Mouse (Mus musculus) liver, embryonic 16.5 days (tissue): ENCODE measurements at regions not wholly inside any gene's neighbourhood (a gene's known extent, or its start where the extent isn't known, plus 50 kb on each side); places are given as distances from the start of the nearest gene placed in this dataset.

ENCODE experiments used
- ATAC-seq: fragments of 200-750 bp; cut with Nextera tagmentation; 2 replicates; pipeline ENCODE4 v1.8.0; 2017; ENCODE audit warnings: low read depth, mild to moderate bottlenecking, moderate number of reproducible peaks, moderate library complexity
- H3K27ac ChIP-seq: fragments of 300-500 bp; sonication (generic); 2 replicates; pipeline ENCODE4 v1.5.1; 2014; ENCODE audit warnings: mild to moderate bottlenecking, low read length
- H3K27me3 ChIP-seq: fragments of 300-500 bp; sonication (generic); 2 replicates; pipeline ENCODE4 v1.6.1; 2014; ENCODE audit warnings: low read depth, low read length, mixed read lengths; ENCODE audit not compliant: control insufficient read depth, insufficient read depth
- H3K36me3 ChIP-seq: fragments of 300-500 bp; sonication (generic); 2 replicates; pipeline ENCODE4 v1.6.1; 2014; ENCODE audit warnings: mild to moderate bottlenecking; ENCODE audit not compliant: control insufficient read depth, insufficient read depth
- H3K4me1 ChIP-seq: fragments of 300-500 bp; sonication (generic); 2 replicates; pipeline ENCODE4 v1.6.1; 2014; ENCODE audit warnings: low read depth, low read length, mixed read lengths; ENCODE audit not compliant: control insufficient read depth
- H3K4me2 ChIP-seq: fragments of 300-500 bp; sonication (generic); 2 replicates; pipeline ENCODE4 v1.6.1; 2014; ENCODE audit warnings: low read depth, low read length, mixed read lengths
- H3K4me3 ChIP-seq: fragments of 300-500 bp; sonication (generic); 2 replicates; pipeline ENCODE4 v1.5.1; 2014; ENCODE audit warnings: low read depth, mild to moderate bottlenecking, low read length
- H3K9ac ChIP-seq: fragments of 300-500 bp; sonication (generic); 2 replicates; pipeline ENCODE4 v1.6.1; 2014; ENCODE audit warnings: low read depth, low read length
- H3K9me3 ChIP-seq: fragments of 300-500 bp; sonication (generic); replicated peaks from 2 replicates; pipeline ENCODE4 v1.6.1; 2016; ENCODE audit warnings: low read length; ENCODE audit not compliant: control insufficient read depth
- WGBS: fragments of 180-500 bp; shearing (Covaris S2); extraction: QIAGEN DNeasy Blood & Tissue Kit; methylation state at CpG from one replicate; pipeline ENCODE4 v1.1.7; 2014; ENCODE audit not compliant: insufficient replicate concordance; 5-methylcytosine and 5-hydroxymethylcytosine counted together

DNA sequence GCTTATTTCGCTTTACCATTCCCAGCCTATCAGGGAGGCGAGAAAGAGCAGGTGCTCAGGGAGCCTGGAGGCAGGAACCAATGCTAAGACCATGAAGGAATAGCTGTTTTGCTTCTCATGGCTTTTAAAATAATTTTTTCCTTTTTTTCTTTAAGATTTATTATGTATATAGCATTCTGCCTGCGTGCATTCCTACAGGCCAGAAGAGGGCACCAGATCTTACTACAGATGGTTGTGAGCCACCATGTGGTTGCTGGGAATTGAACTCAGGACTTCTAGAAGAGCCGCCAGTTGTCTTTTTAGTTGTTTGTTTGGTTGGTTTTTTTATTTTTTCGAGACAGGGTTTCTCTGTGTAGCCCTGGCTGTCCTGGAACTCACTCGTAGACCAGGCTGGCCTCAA is 113.6 kb upstream of the Armc2 start:
- no peak for ATAC-seq
- no peak overlapping the region for H3K27ac ChIP-seq
- H3K36me3 ChIP-seq, result no peaks in the 10 kb centered on the region
- no peaks in the 10 kb centered on the region for H3K27me3 ChIP-seq
- no peaks in the 10 kb centered on the region for H3K9me3 ChIP-seq
- no peak overlapping the region for H3K4me3 ChIP-seq
- 74% methylated on average over 6 of the region's 6 CpGs for WGBS
- no peak overlapping the region for H3K4me2 ChIP-seq
- no peaks in the 10 kb centered on the region for H3K4me1 ChIP-seq
- no peak overlapping the region for H3K9ac ChIP-seq

DNA sequence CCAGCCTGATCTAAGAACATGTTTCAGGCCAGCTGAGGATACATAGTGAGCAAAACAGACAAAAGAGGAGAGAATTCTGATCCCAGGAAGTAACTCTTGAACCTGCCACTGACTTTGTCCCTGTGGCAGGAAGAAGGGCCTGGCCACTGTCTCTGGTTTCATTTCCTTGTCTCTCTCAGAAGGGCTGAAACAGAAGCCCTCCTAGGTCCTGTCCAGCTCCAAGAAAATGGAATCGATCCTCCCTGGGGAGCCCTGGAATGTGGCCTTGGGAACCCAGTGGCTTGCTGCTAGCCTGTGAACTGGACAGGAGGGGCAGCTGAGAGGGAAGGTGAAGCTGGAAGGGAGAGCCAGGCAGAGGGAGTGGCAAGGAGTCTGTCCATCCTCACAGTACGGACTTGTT is 113.1 kb upstream of the Armc2 start:
- H3K27ac ChIP-seq, result no peak overlapping the region
- H3K27me3 ChIP-seq, result no peaks in the 10 kb centered on the region
- 66% methylated on average over 2 of the region's 2 CpGs for WGBS
- H3K9me3 ChIP-seq, result no peaks in the 10 kb centered on the region
- H3K9ac ChIP-seq, result no peak overlapping the region
- H3K4me1 ChIP-seq, result no peaks in the 10 kb centered on the region
- no peak for ATAC-seq
- no peak overlapping the region for H3K4me2 ChIP-seq
- H3K4me3 ChIP-seq, result no peak overlapping the region
- H3K36me3 ChIP-seq, result no peaks in the 10 kb centered on the region

DNA sequence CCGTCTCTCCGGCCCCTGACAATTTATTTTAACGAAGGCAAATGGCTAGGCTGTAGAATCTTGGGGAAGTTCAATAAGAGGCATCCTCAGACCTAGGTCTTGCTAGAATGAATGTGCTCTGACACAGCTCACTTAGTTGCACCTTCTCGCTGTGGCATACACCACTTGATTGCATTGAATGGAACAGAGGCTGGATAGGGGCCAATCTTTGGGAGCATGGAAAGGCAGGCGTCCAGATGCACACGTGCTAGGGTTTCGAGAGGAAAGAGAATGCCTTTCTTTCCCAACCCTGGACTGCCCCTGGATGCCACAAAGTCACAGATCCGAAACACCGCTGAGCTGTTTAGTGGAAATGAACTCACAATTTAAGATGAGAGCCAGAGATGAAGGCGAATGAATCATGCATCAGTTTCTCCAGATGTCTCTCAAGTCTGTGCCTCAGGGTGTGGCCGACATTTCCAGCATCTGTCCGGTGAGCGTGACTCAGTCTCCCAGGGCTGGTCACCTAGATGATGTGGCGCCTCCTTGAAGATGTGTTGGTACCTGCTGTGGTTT is 109.7 kb upstream of the Armc2 start:
- Histone ChIP-seq H3K9me3 (no peaks in the 10 kb centered on the region), H3K4me1 (no peaks in the 10 kb centered on the region), H3K4me2 (no peak overlapping the region), H3K27ac (no peak overlapping the region), H3K36me3 (no peaks in the 10 kb centered on the region), H3K9ac (no peak overlapping the region), H3K27me3 (no peaks in the 10 kb centered on the region), H3K4me3 (no peak overlapping the region)
- WGBS, result 79% methylated on average over 14 of the region's 14 CpGs
- ATAC-seq, result no peak

DNA sequence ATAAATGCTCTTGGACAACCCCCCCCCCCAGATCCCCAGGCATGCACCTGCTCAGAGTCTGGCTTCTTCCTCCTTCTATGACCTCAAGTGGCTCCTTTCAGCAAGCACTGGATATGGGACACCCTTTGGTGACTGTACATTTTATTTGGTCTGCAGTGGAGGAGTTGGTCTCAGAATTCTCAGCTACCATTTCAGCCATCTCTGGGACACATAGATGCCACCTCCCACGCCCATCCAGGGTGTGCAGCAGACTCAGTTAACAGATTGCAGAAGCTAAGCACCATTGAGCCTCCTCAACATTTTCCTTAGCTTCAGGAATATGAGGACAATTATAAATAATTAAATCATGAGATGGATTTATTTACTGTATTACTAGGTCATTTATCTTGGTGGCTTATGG is 108.6 kb upstream of the Armc2 start:
- Histone ChIP-seq H3K4me2 (no peak overlapping the region), H3K4me3 (no peak overlapping the region), H3K27ac (no peak overlapping the region), H3K9me3 (no peaks in the 10 kb centered on the region), H3K9ac (no peak overlapping the region), H3K27me3 (no peaks in the 10 kb centered on the region), H3K36me3 (no peaks in the 10 kb centered on the region), H3K4me1 (no peaks in the 10 kb centered on the region)
- WGBS, result 62% methylated on average over 1 of the region's 1 CpGs
- no peak for ATAC-seq

DNA sequence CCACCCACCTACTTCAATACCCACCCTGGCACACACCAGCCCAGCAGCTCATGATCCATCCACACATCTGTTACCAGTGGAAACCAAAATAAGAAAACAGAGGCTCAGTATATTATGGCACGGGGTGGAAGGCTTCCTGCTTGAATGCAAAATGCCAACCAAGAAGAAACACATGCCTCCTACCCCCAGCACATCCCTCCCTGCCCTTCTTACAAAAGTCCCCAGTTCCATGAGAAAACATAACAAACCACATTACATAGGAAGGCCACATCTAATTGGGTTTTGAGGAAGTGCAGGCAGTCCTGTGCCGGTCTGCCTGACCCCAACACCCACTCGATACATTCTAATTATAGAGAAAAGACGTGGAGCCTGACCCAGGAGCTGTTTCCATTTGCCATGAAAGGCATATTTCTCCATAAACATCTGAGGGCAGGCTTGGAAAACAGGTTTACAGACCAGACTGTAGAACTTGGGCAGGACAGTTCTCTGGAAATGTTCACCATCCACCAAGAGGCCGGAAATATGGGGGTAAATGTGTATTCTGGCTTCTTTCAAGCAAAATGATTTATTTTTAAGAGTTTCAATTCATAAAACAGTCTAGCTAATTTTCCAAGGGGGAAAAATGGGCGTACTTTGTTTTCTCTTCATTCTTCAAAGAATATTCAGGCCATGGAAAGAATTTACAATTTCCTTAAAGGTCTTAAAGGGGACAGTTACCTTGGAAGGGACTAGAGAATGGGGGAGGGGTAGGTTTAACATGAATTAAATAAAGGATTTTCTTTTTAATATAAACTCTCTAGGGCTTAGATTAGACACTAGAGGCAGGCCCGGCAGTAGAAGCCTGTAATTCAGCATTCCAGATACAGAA is 104.8 kb upstream of the Armc2 start:
- no peak for ATAC-seq
- no peak overlapping the region for H3K27ac ChIP-seq
- H3K27me3 ChIP-seq, result no peaks in the 10 kb centered on the region
- no peaks in the 10 kb centered on the region for H3K36me3 ChIP-seq
- H3K4me3 ChIP-seq, result no peak overlapping the region
- WGBS, result 47% methylated on average over 7 of the region's 7 CpGs
- no peaks in the 10 kb centered on the region for H3K9me3 ChIP-seq
- no peak overlapping the region for H3K4me2 ChIP-seq
- H3K4me1 ChIP-seq, result no peaks in the 10 kb centered on the region
- H3K9ac ChIP-seq, result no peak overlapping the region

DNA sequence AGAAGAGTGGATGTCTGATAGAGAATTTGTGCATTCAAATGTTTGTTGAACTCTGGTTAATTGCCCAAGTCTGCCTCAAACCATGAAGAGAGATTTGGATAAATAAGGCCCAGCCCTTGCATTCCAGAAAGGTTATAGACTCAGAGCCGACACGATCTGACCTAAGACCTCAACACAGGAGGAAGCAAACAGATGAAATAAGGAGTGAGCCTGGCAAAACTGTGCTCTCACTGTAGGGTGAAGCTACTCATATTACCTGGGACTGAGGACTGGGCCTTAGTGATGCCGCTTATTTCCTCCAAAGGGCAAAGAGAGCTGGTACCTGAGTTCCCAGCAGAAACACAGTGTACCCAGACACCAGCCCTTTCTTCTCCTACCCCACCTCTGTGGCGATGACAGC is 103.7 kb upstream of the Armc2 start:
- ATAC-seq, result no peak
- Histone ChIP-seq H3K36me3 (no peaks in the 10 kb centered on the region), H3K9ac (no peak overlapping the region), H3K27me3 (no peaks in the 10 kb centered on the region), H3K9me3 (no peaks in the 10 kb centered on the region), H3K4me3 (no peak overlapping the region), H3K27ac (no peak overlapping the region), H3K4me1 (no peaks in the 10 kb centered on the region), H3K4me2 (no peak overlapping the region)
- WGBS, result 70% methylated on average over 4 of the region's 4 CpGs

DNA sequence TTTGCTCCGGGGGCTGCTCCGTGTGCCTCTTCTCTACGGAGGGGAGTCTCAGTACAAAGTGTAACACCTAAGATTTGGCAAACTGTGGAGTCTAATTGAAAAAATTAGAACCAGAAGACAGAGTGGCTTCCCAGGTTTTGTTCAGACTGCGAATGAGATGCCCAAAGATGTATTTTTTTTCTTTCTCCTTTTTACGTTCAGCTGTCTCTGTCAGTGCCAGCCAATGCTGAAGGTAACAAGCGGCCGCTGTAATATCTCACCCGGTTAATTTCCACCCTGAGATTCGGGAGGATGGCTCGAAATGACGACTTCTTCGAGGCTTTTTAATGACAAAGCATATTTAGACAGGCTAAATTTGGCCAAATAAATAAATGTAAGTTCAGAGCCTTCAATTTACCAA is 101.1 kb upstream of the Armc2 start:
- ATAC-seq, result no peak
- 53% methylated on average over 12 of the region's 12 CpGs for WGBS
- Histone ChIP-seq H3K4me3 (no peak overlapping the region), H3K27ac (no peak overlapping the region), H3K9ac (no peak overlapping the region), H3K4me2 (no peak overlapping the region), H3K4me1 (no peaks in the 10 kb centered on the region), H3K27me3 (no peaks in the 10 kb centered on the region), H3K9me3 (no peaks in the 10 kb centered on the region), H3K36me3 (no peaks in the 10 kb centered on the region)

DNA sequence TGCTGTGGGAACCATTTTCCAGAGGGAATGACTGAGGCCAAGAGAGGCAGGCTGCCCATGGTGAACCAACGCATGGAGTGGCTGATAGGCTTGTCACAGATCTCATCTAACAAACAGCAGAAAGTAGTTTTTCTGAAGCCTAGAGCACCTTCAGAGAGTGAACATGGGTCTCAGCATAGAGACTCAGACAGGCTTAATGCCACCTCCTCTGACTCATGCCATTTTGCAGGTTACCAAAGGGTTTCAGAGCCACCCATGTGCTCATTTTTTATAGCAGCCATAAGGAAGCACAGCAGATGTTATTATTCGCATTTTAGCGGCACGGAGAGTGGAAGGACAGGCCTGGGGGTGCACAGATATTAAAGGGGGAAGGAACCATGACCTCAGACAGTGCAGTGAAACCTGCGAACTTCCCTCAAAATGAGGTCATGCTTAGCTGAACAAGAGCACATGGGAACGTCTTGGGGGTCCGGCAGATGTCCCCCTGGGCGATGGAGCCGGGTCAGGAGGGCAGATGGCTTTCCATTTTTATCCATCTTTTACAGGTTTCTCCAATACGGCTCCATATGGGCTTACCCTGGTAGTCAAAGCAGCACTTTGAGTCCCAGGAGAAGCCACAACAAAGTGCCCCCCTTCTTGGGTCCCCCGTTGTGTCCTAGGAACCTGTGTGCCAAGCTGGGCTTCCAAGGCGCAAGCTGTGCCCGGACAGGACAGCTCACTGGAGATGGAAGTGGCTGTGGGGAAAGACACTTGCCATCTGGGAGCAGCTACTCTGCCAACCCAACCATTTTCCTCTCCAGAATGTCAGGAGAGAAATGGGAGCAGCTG is 100.3 kb upstream of the Armc2 start:
- no peaks in the 10 kb centered on the region for H3K9me3 ChIP-seq

DNA sequence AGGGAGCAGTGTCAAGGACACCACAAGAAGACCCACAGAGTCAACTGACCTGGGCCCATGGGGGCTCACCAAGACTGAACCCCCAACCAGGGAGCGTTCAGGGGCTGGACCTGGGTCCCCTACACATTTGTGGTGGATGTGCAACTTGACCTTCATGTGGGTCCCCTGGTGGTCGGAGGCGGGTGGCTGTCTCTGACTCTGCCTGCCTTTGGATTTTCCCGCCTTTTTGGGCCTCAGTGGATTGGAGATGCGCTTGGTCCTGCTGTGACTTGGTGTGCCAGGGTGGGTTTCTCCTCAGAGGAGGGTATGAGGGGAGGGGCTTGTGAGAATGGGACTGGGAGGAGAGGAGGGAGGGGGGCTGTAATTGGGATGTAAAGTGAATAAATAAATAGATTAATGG is 99.3 kb upstream of the Armc2 start:
- H3K27me3 ChIP-seq, result no peaks in the 10 kb centered on the region
- no peaks in the 10 kb centered on the region for H3K9me3 ChIP-seq
- no peaks in the 10 kb centered on the region for H3K4me1 ChIP-seq
- 81% methylated on average over 5 of the region's 5 CpGs for WGBS
- no peak overlapping the region for H3K9ac ChIP-seq
- H3K36me3 ChIP-seq, result no peaks in the 10 kb centered on the region
- H3K4me3 ChIP-seq, result no peak overlapping the region
- H3K4me2 ChIP-seq, result no peak overlapping the region
- no peak for ATAC-seq
- H3K27ac ChIP-seq, result no peak overlapping the region

More for the DNA sequence above, 100.3 kb upstream of the Armc2 start:
- WGBS, result 56% methylated on average over 13 of the region's 13 CpGs
- Histone ChIP-seq H3K4me3 (no peak overlapping the region), H3K27me3 (no peaks in the 10 kb centered on the region), H3K36me3 (no peaks in the 10 kb centered on the region), H3K4me1 (no peaks in the 10 kb centered on the region), H3K4me2 (no peak overlapping the region), H3K27ac (no peak overlapping the region), H3K9ac (no peak overlapping the region)
- ATAC-seq, result no peak
